Comparison of ENCODE assay signal across 22 mouse cellular contexts in genomic region chr16:31052812-31053211, GRCm38 (mm10). TPM values are rescaled to one million over a fixed set of nuclear protein-coding genes. Genes with fewer than 3 reads are reported as not detected.
A peak's percentile ranks its signal among the peaks of the same experiment; 100 is the strongest.
DNase-seq lines count a peak whose midpoint lies in the region; ATAC-seq lines count a peak whose summit lies in the region.
"Had no signal": no experiment of that assay in that cellular context is flagged by ENCODE, and none has a peak within 500 bp of the region (broad histone marks: within the 10 kb centered on the region; RNA-seq: fewer than 3 reads in every experiment).

No protein-coding gene starts in this region.

- 0 out of 2 replicates have a peak overlapping the region, but pooled peaks have one; percentile 10 for H3K9ac ChIP-seq in forebrain, embryonic 16.5 days (replicated peaks; ENCODE audit: low read depth, low read length)
- no peak overlapping the region for H3K9ac ChIP-seq in forebrain, embryonic 14.5 days (ENCODE audit: low read length)
- no peak overlapping the region for H3K9ac ChIP-seq in heart, embryonic 15.5 days
- H3K9ac ChIP-seq in neural tube, embryonic 13.5 days: 0 out of 2 replicates have a peak overlapping the region, but pooled peaks have one; percentile 8
- H3K9ac ChIP-seq in neural tube, embryonic 15.5 days (replicated peaks): no peak overlapping the region
- H3K9ac ChIP-seq: forebrain, embryonic 13.5 days; lung, embryonic 15.5 days; neural tube, embryonic 12.5 days had no signal

- H3K27me3 ChIP-seq in forebrain, embryonic 16.5 days (replicated peaks; ENCODE audit: control insufficient read depth, insufficient read depth, low read length): no peaks in the 10 kb centered on the region
- no peaks in the 10 kb centered on the region for H3K27me3 ChIP-seq in forebrain, embryonic 14.5 days (replicated peaks; ENCODE audit: control insufficient read depth, insufficient read depth, low read length)
- no peaks in the 10 kb centered on the region for H3K27me3 ChIP-seq in heart, embryonic 15.5 days
- H3K27me3 ChIP-seq in neural tube, embryonic 13.5 days: no peaks in the 10 kb centered on the region
- no peaks in the 10 kb centered on the region for H3K27me3 ChIP-seq in neural tube, embryonic 15.5 days (replicated peaks)
- H3K27me3 ChIP-seq: forebrain, embryonic 13.5 days; lung, embryonic 15.5 days; neural tube, embryonic 12.5 days; Patski had no signal

- DNase-seq in forebrain, embryonic 14.5 days (ENCODE audit: low spot score): no peak
- DNase-seq in heart, postnatal 36 days: no peak
- peak; percentile 53 for DNase-seq in kidney, postnatal 10 days
- DNase-seq in kidney, adult 11 months: no peak
- DNase-seq: adrenal gland, postnatal 10 days; cerebellum, adult 9-10 months; layer of hippocampus, postnatal 36 days; liver had no signal

- no peak overlapping the region for H3K27ac ChIP-seq in forebrain, embryonic 16.5 days (ENCODE audit: low read length)
- no peak overlapping the region for H3K27ac ChIP-seq in forebrain, embryonic 14.5 days (ENCODE audit: low read depth, low read length)
- peak overlapping the region; percentile 36; the same call in 1 of the 2 replicates for H3K27ac ChIP-seq in heart, embryonic 15.5 days
- no peak overlapping the region for H3K27ac ChIP-seq in neural tube, embryonic 13.5 days (replicated peaks)
- no peak overlapping the region for H3K27ac ChIP-seq in neural tube, embryonic 15.5 days (replicated peaks)
- H3K27ac ChIP-seq: forebrain, embryonic 13.5 days; layer of hippocampus, adult 2 months; lung, embryonic 15.5 days; macrophage; neural tube, embryonic 12.5 days had no signal

- ATAC-seq in forebrain, embryonic 16.5 days: no peak
- ATAC-seq in forebrain, embryonic 14.5 days: no peak
- 0 out of 2 replicates have a peak, but pooled peaks have one; percentile 41 for ATAC-seq in heart, embryonic 15.5 days (replicated peaks; ENCODE audit: insufficient number of reproducible peaks, insufficient read depth, low FRiP score, low read depth)
- no peak for ATAC-seq in neural tube, embryonic 13.5 days (ENCODE audit: low read depth)
- ATAC-seq in neural tube, embryonic 15.5 days (ENCODE audit: low FRiP score): no peak
- ATAC-seq: CD4-positive, CD25-positive, alpha-beta regulatory T cell, adult 4 months; forebrain, embryonic 13.5 days; inflammation-experienced regulatory T-cells, adult 6 months; Patski had no signal

- H3K36me3 ChIP-seq in forebrain, embryonic 16.5 days (ENCODE audit: control insufficient read depth, insufficient read depth): no peaks in the 10 kb centered on the region
- no peaks in the 10 kb centered on the region for H3K36me3 ChIP-seq in forebrain, embryonic 14.5 days (ENCODE audit: control insufficient read depth, insufficient read depth, low read length)
- no peaks in the 10 kb centered on the region for H3K36me3 ChIP-seq in heart, embryonic 15.5 days
- H3K36me3 ChIP-seq in neural tube, embryonic 13.5 days: no peaks in the 10 kb centered on the region
- no peaks in the 10 kb centered on the region for H3K36me3 ChIP-seq in neural tube, embryonic 15.5 days
- H3K36me3 ChIP-seq: lung, embryonic 15.5 days; neural tube, embryonic 12.5 days had no signal

- whole genome bisulfite sequencing in forebrain, embryonic 16.5 days: 87% methylated on average over 6 of the region's 6 CpGs
- 88% methylated on average over 6 of the region's 6 CpGs for WGBS in forebrain, embryonic 14.5 days
- WGBS in heart, embryonic 15.5 days: 51% methylated on average over 6 of the region's 6 CpGs
- 77% methylated on average over 6 of the region's 6 CpGs for WGBS in neural tube, embryonic 13.5 days
- whole genome bisulfite sequencing in neural tube, embryonic 15.5 days: 75% methylated on average over 6 of the region's 6 CpGs

- no peaks in the 10 kb centered on the region for H3K9me3 ChIP-seq in forebrain, embryonic 16.5 days (ENCODE audit: control insufficient read depth, low read length)
- H3K9me3 ChIP-seq in forebrain, embryonic 14.5 days (replicated peaks; ENCODE audit: control insufficient read depth, low read length): no peaks in the 10 kb centered on the region
- no peaks in the 10 kb centered on the region for H3K9me3 ChIP-seq in heart, embryonic 15.5 days (replicated peaks)
- H3K9me3 ChIP-seq in neural tube, embryonic 13.5 days: no peaks in the 10 kb centered on the region
- H3K9me3 ChIP-seq in neural tube, embryonic 15.5 days (replicated peaks): no peaks in the 10 kb centered on the region
- H3K9me3 ChIP-seq: forebrain, embryonic 13.5 days; lung, embryonic 15.5 days; neural tube, embryonic 12.5 days had no signal

- no peak overlapping the region for H3K4me2 ChIP-seq in forebrain, embryonic 16.5 days (ENCODE audit: low read length)
- no peak overlapping the region for H3K4me2 ChIP-seq in forebrain, embryonic 14.5 days (ENCODE audit: low read length)
- H3K4me2 ChIP-seq in heart, embryonic 15.5 days: no peak overlapping the region
- no peak overlapping the region for H3K4me2 ChIP-seq in neural tube, embryonic 13.5 days
- H3K4me2 ChIP-seq in neural tube, embryonic 15.5 days: no peak overlapping the region
- H3K4me2 ChIP-seq: forebrain, embryonic 13.5 days; lung, embryonic 15.5 days; midbrain, embryonic 11.5 days; neural tube, embryonic 12.5 days had no signal

- H3K4me3 ChIP-seq in forebrain, embryonic 16.5 days (replicated peaks; ENCODE audit: low read length): no peak overlapping the region
- no peak overlapping the region for H3K4me3 ChIP-seq in forebrain, embryonic 14.5 days (ENCODE audit: low read depth, low read length)
- H3K4me3 ChIP-seq in heart, embryonic 15.5 days: no peak overlapping the region
- H3K4me3 ChIP-seq in neural tube, embryonic 13.5 days: no peak overlapping the region
- H3K4me3 ChIP-seq in neural tube, embryonic 15.5 days (replicated peaks): no peak overlapping the region
- H3K4me3 ChIP-seq: erythroblast, embryonic 14.5 days; forebrain, embryonic 13.5 days; layer of hippocampus, adult 2 months; lung, embryonic 15.5 days; neural tube, embryonic 12.5 days had no signal

- no peaks in the 10 kb centered on the region for H3K4me1 ChIP-seq in forebrain, embryonic 16.5 days (replicated peaks; ENCODE audit: control insufficient read depth, insufficient read depth, low read length)
- no peaks in the 10 kb centered on the region for H3K4me1 ChIP-seq in forebrain, embryonic 14.5 days (ENCODE audit: control insufficient read depth, insufficient read depth, low read length)
- H3K4me1 ChIP-seq in heart, embryonic 15.5 days (replicated peaks): peaks cover 20% of the 10 kb centered on the region
- peaks cover 15% of the 10 kb centered on the region for H3K4me1 ChIP-seq in neural tube, embryonic 13.5 days (replicated peaks)
- peaks cover 7% of the 10 kb centered on the region; the same call in 1 of the 2 replicates for H3K4me1 ChIP-seq in neural tube, embryonic 15.5 days
- H3K4me1 ChIP-seq: forebrain, embryonic 13.5 days; neural tube, embryonic 12.5 days had no signal

- intact Hi-C loops in heart, postnatal 36 days (cut with DNase I): no loop called here

RNA-seq across cellular contexts. Expression of gene Xxylt1, which starts 28.4 kb away (rescaled TPM):
- 9.6 and 9.7 TPM in 2 replicates for polyA plus RNA-seq in forebrain, embryonic 16.5 days (2015; fragmentation: Nextera tagmentation; extraction: Ambion mirVana)
- polyA plus RNA-seq in forebrain, embryonic 14.5 days (2014; fragmentation: Nextera tagmentation; extraction: Ambion mirVana): 8.3 and 8.5 TPM in 2 replicates
- polyA plus RNA-seq in heart, embryonic 15.5 days (2015; fragmentation: Nextera tagmentation; extraction: Ambion mirVana): 6.8 and 9.9 TPM in 2 replicates
- 10 to 100 TPM; 11.6 to 12.5 TPM for total RNA-seq in heart, postnatal 36 days (2021)
- polyA plus RNA-seq in neural tube, embryonic 13.5 days (2015; fragmentation: Nextera tagmentation; extraction: Ambion mirVana): 11.2 and 11.6 TPM in 2 replicates
- 16.3 and 17.8 TPM in 2 replicates for polyA plus RNA-seq in neural tube, embryonic 15.5 days (2015; fragmentation: Nextera tagmentation; extraction: Ambion mirVana)

Comparison
In these comparisons a context has a peak if more than half of its experiments do, and no peak if none do; other contexts are left out.
1. H3K9ac ChIP-seq: peak in forebrain, embryonic 16.5 days (single experiment) and neural tube, embryonic 13.5 days (single experiment); none in forebrain, embryonic 14.5 days (single experiment), heart, embryonic 15.5 days (single experiment) and neural tube, embryonic 15.5 days (single experiment).